Mouse (Mus musculus): Measurements from ENCODE around the gene Hccs.
"Not testable (repeated sequence)": the region's sequence is repeated elsewhere in the genome, so short reads cannot be mapped to it uniquely, and the experiment has no call there.

DNA sequence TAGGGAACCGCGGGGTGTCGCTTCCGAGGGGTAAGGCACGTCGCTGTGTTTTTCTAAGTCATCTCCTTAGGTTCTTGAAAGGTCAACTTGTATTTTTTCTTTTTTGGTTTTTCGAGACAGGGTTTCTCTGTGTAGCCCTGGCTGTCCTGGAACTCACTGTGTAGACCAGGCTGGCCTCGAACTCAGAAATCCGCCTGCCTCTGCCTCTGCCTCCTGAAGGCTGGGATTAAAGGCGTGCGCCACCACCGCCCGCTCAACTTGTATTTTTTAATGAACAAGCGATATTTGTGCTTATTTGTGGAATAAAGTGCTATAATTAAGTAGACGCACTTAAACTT, 465 bp upstream of the Hccs start:
- TF ChIP-seq CTCF (IDR thresholded peaks at IDR 0.05; ENCODE audit: control insufficient read depth, insufficient read depth, insufficient read length); MAX (IDR thresholded peaks at IDR 0.05); USF1 (IDR thresholded peaks at IDR 0.05; ENCODE audit: low read depth); FOSL1 (IDR thresholded peaks at IDR 0.05; ENCODE audit: insufficient read depth, low read length, poor library complexity, severe bottlenecking); CEBPB (IDR thresholded peaks at IDR 0.05; ENCODE audit: low read depth); MYOG (IDR thresholded peaks at IDR 0.05; ENCODE audit: control insufficient read depth, extremely low read depth, insufficient read length); MYOD1 (IDR thresholded peaks at IDR 0.05; ENCODE audit: control insufficient read depth, insufficient read length, low read depth): not testable (repeated sequence)
